Mouse (Mus musculus) intestine, postnatal 0 days (tissue): Measurements from ENCODE around the gene Sh3bp4. TPM values are rescaled to one million over a fixed set of nuclear protein-coding genes. Genes with fewer than 3 reads are reported as not detected.

Source experiments
- ATAC-seq: fragments of 200-750 bp; cut with Nextera tagmentation; 2 replicates; pipeline ENCODE4 v1.8.0; 2017; ENCODE audit warnings: mild to moderate bottlenecking, moderate TSS enrichment, moderate library complexity
- H3K27ac ChIP-seq: fragments of 300-500 bp; sonication (generic); 2 replicates; pipeline ENCODE4 v1.5.1; 2014; ENCODE audit warnings: mild to moderate bottlenecking, low read depth, low read length, moderate library complexity
- H3K27me3 ChIP-seq: fragments of 300-500 bp; sonication (generic); replicated peaks from 2 replicates; pipeline ENCODE4 v1.6.1; 2014; ENCODE audit warnings: low read length, mixed read lengths; ENCODE audit not compliant: control insufficient read depth, insufficient read depth
- H3K36me3 ChIP-seq: fragments of 300-500 bp; sonication (generic); 2 replicates; pipeline ENCODE4 v1.6.1; 2014; ENCODE audit warnings: mild to moderate bottlenecking, moderate library complexity; ENCODE audit not compliant: control insufficient read depth, insufficient read depth
- H3K4me1 ChIP-seq: fragments of 300-500 bp; sonication (generic); replicated peaks from 2 replicates; pipeline ENCODE4 v1.6.1; 2014; ENCODE audit warnings: antibody characterized with exemption, low read length, mixed read lengths; ENCODE audit not compliant: control insufficient read depth, insufficient read depth
- H3K4me2 ChIP-seq: fragments of 300-500 bp; sonication (generic); replicated peaks from 2 replicates; pipeline ENCODE4 v1.6.1; 2014; ENCODE audit warnings: low read depth, mild to moderate bottlenecking, moderate library complexity
- H3K4me3 ChIP-seq: fragments of 300-500 bp; sonication (generic); 2 replicates; pipeline ENCODE4 v1.5.1; 2014; ENCODE audit warnings: low read depth, low read length
- H3K9ac ChIP-seq: fragments of 300-500 bp; sonication (generic); 2 replicates; pipeline ENCODE4 v1.6.1; 2014; ENCODE audit warnings: mild to moderate bottlenecking, low read depth, low read length
- H3K9me3 ChIP-seq: fragments of 300-500 bp; sonication (generic); 2 replicates; pipeline ENCODE4 v1.6.1; 2016; ENCODE audit warnings: mixed run types; ENCODE audit not compliant: control insufficient read depth
- CTCF ChIP-seq: sonication (generic); IDR thresholded peaks from 2 replicates; pipeline ENCODE4 v1.5.1; 2016; ENCODE audit warnings: low read depth, mild to moderate bottlenecking, control low read depth, antibody characterized with exemption, moderate library complexity
- WGBS: fragments of 180-500 bp; shearing (Covaris S2); extraction: QIAGEN DNeasy Blood & Tissue Kit; methylation state at CpG from one replicate; pipeline ENCODE4 v1.1.7; 2014; 5-methylcytosine and 5-hydroxymethylcytosine counted together
- polyA plus RNA-seq: library from polyadenylated mRNA; unstranded; fragments of >200 nt; fragmentation: Nextera tagmentation; extraction: Ambion mirVana; gene quantifications from 2 replicates; pipeline ENCODE4 v1.2.1, GENCODE M21; 2015

The Sh3bp4 gene
- polyA plus RNA-seq, 1 experiment from 2014 or later: 6.1 TPM

- WGBS: 75% methylated on average over 8 of the region's 8 CpGs
- no peak overlapping the region for H3K9ac ChIP-seq
- no peaks in the 10 kb centered on the region for H3K36me3 ChIP-seq
- no peaks in the 10 kb centered on the region for H3K9me3 ChIP-seq
- H3K4me1 ChIP-seq: peaks cover 7% of the 10 kb centered on the region
- no peak overlapping the region for H3K27ac ChIP-seq
- no peak overlapping the region for H3K4me2 ChIP-seq
- no peak overlapping the region for H3K4me3 ChIP-seq
- TF ChIP-seq CTCF: no peak
- no peaks in the 10 kb centered on the region for H3K27me3 ChIP-seq
- no peak for ATAC-seq
These were observed 10.2 kb downstream of the Sh3bp4 start for GRCm38 (mm10) chr1:89080371-89080770.

- Histone ChIP-seq H3K27ac (no peak overlapping the region), H3K9me3 (no peaks in the 10 kb centered on the region), H3K4me1 (peaks cover 7% of the 10 kb centered on the region), H3K4me2 (no peak overlapping the region), H3K27me3 (no peaks in the 10 kb centered on the region), H3K9ac (no peak overlapping the region), H3K36me3 (no peaks in the 10 kb centered on the region), H3K4me3 (no peak overlapping the region)
- no peak for TF ChIP-seq CTCF
- no peak for ATAC-seq
- 73% methylated on average over 5 of the region's 5 CpGs for WGBS
These were observed 10.6 kb downstream of the Sh3bp4 start for GRCm38 (mm10) chr1:89080795-89081194.

- TF ChIP-seq CTCF: no peak
- Histone ChIP-seq H3K4me3 (no peak overlapping the region), H3K4me1 (peaks cover 7% of the 10 kb centered on the region), H3K27ac (no peak overlapping the region), H3K36me3 (no peaks in the 10 kb centered on the region), H3K9ac (no peak overlapping the region), H3K27me3 (no peaks in the 10 kb centered on the region), H3K9me3 (no peaks in the 10 kb centered on the region), H3K4me2 (no peak overlapping the region)
- WGBS: 88% methylated on average over 4 of the region's 4 CpGs
- ATAC-seq: no peak
These were observed 11.2 kb downstream of the Sh3bp4 start for GRCm38 (mm10) chr1:89081371-89081770.

- Histone ChIP-seq H3K27me3 (no peaks in the 10 kb centered on the region), H3K36me3 (no peaks in the 10 kb centered on the region), H3K9ac (no peak overlapping the region), H3K4me3 (no peak overlapping the region), H3K27ac (no peak overlapping the region), H3K4me1 (peaks cover 7% of the 10 kb centered on the region), H3K4me2 (no peak overlapping the region), H3K9me3 (no peaks in the 10 kb centered on the region)
- no peak for TF ChIP-seq CTCF
- no peak for ATAC-seq
- WGBS: 70% methylated on average over 14 of the region's 14 CpGs
These were observed 12.1 kb downstream of the Sh3bp4 start for GRCm38 (mm10) chr1:89082171-89082882.

- peaks cover 3% of the 10 kb centered on the region; the same call in 1 of the 2 replicates for H3K4me1 ChIP-seq
- ATAC-seq: no peak
These were observed 16.4 kb downstream of the Sh3bp4 start for GRCm38 (mm10) chr1:89086575-89087153.

GRCm38 (mm10) chr1:89088144-89088543 is 17.9 kb downstream of the Sh3bp4 start:
- Histone ChIP-seq H3K4me1 (peaks cover 16% of the 10 kb centered on the region), H3K4me3 (no peak overlapping the region), H3K27me3 (no peaks in the 10 kb centered on the region), H3K27ac (no peak overlapping the region), H3K9ac (no peak overlapping the region), H3K9me3 (no peaks in the 10 kb centered on the region), H3K36me3 (no peaks in the 10 kb centered on the region), H3K4me2 (no peak overlapping the region)
- TF ChIP-seq CTCF: no peak
- ATAC-seq: no peak
- 53% methylated on average over 10 of the region's 10 CpGs for WGBS

More at GRCm38 (mm10) chr1:89086575-89087153, 16.4 kb downstream of the Sh3bp4 start:
- no peaks in the 10 kb centered on the region for H3K36me3 ChIP-seq
- H3K27me3 ChIP-seq: no peaks in the 10 kb centered on the region
- no peaks in the 10 kb centered on the region for H3K9me3 ChIP-seq
- no peak for TF ChIP-seq CTCF
- no peak overlapping the region for H3K4me2 ChIP-seq
- no peak overlapping the region for H3K9ac ChIP-seq
- H3K27ac ChIP-seq: no peak overlapping the region
- 82% methylated on average over 9 of the region's 9 CpGs for WGBS
- no peak overlapping the region for H3K4me3 ChIP-seq
